Mouse (Mus musculus) mature B cell (primary cell): ENCODE data around the gene 9330182L06Rik.

Experiments
- in situ Hi-C: fragments of 300-500 bp; cut with MboI; formaldehyde crosslinking; loops from 2 replicates; pipeline ENCODE4 v1.14.3; 2019

Gene 9330182L06Rik

DNA sequence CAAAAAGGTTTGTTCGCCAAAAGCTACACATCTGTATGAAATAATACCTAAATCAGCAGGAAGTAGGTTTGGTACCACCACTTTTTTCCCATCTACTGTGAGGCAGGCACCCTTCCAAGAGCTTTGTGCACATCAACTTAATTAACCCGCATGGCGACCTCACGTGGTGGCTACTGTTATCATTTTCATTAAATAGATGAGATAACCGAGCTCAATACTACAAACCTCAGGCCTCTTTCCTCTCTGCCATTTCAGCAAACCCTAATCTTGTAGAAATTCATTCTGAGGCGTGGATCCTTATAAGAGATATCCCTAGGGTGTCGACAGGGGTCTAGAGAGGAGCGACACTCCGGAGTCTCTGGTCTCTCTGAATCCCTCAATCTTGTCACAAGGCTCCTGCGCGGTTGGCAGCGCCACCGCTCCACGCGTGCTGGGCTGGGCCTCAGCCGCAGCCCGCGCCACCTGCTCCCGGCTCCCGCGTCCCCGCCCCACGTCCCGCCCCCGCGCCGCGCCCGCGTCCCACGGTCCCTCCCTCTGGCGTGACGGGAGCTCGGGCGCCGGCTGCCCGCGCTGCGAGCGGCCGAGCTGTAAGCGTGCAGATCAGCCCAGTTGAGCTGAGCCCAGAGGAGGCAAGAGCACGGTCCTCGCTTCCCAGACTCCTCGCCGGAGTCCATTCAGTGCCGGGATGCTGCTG is at the start of gene 9330182L06Rik:
TSS of gene 9330182L06Rik (plus strand) at position 533 of the 694 bp plus-strand sequence.
- in situ Hi-C loops, result no loop called here

DNA sequence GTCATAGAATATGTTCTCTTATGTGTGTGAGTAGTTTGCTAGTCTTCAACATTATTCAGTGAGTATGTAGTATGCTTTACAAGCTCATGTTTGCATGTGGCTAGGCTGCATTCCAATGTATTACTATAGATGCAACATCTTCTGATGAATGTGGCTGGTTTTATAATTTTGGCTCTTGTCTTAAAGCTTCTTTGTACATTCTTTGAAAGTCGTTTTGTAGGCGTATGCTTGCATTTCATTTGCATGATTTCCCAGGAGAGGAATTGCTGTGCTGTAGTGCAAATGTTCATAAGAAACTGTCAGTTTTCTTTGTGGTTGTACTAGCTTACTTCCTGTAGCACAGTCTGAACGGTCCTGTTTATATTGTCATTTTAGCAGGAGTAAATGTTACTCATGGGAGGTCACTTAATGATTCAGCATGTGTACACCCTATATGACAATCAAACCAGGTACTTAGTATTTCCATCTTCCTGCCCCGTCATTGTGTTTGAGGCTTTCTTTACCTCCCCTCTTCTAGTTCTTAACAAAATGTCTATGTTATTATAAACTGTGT is 38.4 kb upstream of the 9330182L06Rik start:
- in situ Hi-C loops, result no loop called here

- in situ Hi-C loops, result no loop called here
These were observed 1.6 kb upstream of the 9330182L06Rik start for GRCm38 (mm10) chr5:9264361-9264760.

GRCm38 (mm10) chr5:9266280-9266923 is 484 bp downstream of the 9330182L06Rik start:
- in situ Hi-C loops, result no loop called here

DNA sequence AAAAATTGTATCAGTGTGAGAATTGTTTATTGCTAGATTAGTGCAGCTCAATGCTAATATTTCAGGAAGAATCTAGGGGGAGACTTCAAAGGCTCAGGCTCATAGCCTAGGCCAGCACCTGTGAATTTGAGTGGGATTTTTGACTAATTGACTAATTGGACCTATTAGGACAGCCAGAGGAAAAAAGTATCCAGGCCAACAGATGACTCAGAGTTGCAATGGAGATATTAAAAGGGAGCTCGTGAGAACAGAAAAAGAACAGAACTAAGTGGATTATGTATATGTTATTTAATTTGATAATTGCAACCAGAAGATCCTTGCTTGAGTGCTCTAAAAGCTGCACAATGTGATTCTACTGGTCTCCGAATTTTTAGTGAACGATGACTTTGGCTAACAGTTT is 3.7 kb downstream of the 9330182L06Rik start:
- in situ Hi-C loops, result no loop called here

DNA sequence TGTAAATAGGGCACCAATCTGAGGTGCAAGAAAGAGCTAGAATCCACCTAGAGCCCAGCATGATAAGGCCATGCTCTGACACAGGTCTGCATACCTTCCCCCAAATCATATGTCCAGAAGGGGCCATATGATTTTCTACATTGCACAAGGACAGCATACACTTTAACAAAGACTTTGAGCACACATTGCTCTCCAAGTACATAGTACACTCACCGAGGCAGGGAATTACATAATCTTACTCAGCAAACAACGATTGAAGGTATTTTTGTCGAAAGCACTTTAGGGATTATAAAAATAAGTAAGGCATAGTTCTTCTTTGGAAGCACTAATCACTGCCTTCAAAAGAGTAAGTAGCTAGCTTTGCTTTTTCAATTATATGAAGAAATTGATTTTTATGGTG is 7.1 kb downstream of the 9330182L06Rik start:
- in situ Hi-C loops, result no loop called here

DNA sequence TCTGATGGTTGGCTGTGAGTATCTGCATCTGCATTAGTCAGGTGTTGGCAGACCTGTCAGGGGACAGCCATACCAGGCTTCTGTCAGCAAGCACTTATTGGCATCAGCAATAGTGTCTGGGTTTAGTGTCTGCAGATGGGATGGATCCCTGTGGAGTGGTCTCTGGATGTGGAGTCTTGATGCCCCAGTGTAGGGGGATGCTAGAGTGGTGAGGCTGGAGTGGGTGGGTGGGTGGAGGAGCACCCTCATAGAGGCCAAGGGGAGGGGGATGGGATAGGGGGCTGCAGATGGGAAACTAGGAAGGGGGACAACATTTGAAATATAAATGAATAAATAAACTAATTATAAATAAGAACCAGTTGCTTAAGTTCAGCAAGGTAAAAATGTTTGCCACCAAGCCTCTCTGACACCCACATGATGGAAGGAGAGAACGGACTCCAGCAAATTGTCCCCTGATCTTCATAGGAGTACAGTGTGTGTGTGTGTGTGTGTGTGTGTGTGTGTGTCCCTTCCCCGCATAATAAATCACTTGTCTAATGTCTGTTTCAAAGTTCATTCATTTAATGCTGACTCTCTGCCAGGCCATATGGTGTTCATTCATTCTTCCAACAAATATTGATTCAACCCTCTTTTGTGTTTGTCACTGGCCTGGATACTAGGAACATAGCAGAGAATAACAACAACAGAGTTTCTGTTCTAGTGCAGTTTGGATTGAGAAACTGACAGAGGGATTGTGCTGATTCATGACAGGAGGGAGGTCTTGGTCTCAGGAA is 30.0 kb downstream of the 9330182L06Rik start:
- in situ Hi-C loops, result no loop called here

GRCm38 (mm10) chr5:9296550-9296928 is 30.6 kb downstream of the 9330182L06Rik start:
- in situ Hi-C loops, result no loop called here

DNA sequence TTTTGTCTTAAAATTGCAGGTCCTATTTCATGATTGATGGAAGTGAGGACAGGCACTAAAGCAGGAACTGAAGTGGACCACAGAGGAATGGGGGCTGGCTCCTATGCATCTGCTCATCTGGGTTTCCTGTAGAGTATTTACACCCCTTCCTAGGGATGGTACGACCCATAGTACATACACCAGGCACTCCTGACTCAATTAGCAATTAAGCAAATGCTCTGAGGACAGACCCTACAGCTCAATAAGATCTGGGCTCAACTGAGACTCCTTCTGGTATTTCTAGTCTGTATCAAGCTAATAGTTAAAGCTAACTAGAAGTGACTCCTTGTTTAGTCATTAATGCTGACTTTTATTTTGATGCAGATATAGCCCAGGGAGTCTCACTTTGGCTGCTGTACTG is 60.9 kb downstream of the 9330182L06Rik start:
- in situ Hi-C loops, result no loop called here

DNA sequence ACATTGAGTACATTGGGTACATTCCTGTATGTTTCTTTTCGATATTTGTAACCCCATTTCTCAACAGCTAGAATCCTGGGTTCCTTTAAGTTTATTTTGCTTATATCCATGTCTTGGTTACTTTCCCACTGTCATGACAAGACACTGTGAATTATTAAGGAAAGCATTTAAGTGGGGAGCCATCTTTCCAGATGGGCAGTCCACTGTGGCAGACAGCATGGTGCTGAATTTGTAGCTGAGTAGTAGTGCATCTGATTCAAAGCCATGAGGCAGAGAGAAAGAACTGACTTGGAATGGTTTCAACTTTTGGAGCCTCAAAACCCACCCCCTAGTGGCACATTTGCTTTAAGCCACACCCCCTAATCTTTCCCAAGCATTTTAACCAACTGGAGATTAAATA is 61.6 kb downstream of the 9330182L06Rik start:
- in situ Hi-C loops, result no loop called here

DNA sequence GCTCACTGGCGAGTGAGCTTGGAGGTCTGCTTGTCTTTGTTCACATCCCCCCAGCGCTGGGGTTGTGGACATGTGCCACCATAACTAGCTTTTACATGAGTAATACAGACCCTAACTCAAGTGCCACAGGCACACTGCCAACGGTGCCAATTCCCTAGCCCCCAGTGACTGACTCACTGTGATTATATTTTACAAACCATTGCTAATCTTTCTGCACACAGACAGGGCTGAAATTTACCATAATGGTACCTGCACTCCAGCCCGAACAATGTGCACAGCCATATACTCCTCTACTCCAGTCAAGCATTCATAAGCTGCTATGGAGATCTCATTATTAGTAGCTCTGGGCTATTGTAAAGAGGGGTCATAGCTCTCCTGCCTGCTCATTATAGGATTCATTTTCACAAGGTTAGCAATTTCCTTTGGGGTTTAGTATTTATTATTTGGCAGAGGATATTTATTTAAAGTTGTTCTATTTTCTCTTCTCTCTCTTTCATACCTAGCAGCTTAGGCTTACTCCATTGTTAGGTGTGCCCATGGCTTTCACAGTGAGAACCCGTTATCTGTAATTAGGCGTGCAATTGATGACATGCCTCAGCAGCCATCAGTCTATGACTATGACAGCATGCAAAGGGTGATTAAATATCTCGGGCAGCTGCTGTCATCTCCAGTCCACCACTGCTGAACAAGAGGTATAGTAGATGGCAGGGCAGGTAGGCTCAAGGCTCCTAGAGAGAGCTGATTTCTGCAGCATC is 73.0 kb downstream of the 9330182L06Rik start:
- in situ Hi-C loops, result no loop called here

DNA sequence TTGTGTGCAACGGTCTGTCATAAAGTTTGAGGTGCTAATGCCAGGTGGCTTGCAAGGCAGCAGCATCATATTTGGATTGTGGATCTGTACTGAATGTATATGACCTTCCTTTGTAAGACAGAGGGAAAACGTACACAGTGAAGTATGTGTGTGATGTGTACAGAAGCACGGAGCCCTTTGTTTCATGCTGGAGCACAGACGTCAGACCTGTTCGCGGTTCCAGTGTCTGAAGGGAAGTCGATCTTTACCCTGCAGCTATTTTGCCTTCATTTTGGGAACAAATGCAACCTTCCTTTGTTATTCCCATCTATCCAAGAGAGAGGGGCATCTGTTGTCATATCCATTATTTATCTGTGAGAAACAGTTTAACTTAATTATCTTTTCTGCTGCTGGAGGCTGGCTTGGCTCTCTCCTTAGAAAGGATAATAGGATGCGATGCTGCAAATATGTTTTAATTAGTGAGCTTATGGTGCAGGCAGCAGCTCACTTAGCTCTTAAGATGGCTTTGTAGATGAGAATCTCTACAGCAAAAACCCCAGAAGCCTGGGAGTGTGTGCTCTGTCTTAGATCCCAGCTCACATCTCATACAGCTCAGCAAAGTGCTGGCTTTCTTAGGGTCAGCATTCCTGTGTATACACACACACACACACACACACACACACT is 73.7 kb downstream of the 9330182L06Rik start:
- in situ Hi-C loops, result no loop called here

DNA sequence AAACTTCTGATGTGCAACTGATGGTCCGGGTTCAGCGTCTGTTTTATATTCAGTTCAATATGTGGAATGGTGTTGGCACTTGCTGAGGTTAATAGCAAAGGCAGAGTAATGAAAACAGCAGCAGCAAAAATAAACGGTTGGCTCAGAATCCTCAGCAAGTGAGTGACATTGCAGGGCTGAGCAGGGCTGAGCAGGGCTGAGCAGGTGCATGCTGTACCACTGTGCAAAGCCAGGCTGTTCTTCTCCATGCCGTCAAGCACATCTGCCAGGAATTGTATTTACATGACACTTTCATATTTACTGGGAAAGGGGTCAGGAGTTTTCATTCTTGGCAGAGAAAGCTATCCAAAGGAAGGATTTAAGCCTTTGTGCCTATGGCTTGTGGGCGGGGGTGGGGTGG is 78.7 kb downstream of the 9330182L06Rik start:
- in situ Hi-C loops, result no loop called here

DNA sequence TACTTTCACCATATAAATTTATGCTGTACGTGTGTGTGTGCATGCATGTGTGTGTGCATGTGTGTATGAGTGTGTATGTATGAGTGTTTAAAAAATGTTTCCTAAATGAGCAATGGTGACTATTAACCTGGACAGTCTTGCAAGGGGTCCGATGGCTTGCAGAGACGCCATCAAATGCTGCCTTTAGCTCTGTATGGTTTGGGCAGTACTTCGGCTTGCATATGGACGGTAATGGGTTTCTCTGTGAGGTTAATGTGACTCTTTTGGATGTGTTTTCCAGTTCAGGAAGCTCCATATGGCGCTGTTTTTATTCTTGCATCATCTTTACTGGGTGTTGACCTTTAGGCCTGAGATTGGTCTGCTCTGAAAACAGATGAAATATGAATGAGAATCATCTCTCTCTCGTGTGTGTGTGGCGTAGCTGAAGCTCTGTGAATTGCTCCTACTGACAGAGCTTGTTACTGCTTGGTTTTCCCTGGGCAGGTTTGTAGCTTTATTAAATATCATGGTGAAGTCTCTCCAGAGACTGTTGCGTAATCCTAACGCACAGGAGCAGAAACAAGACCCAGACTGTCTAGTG is 79.2 kb downstream of the 9330182L06Rik start:
- in situ Hi-C loops, result no loop called here

GRCm38 (mm10) chr5:9345625-9346024 is 79.7 kb downstream of the 9330182L06Rik start:
- in situ Hi-C loops, result no loop called here

- in situ Hi-C loops, result no loop called here
These were observed 80.6 kb downstream of the 9330182L06Rik start for GRCm38 (mm10) chr5:9346510-9346909.

- in situ Hi-C loops, result no loop called here
These were observed 86.2 kb downstream of the 9330182L06Rik start for GRCm38 (mm10) chr5:9352163-9352562.

- in situ Hi-C loops, result no loop called here
These were observed 86.7 kb downstream of the 9330182L06Rik start for GRCm38 (mm10) chr5:9352646-9353045.

- in situ Hi-C loops, result no loop called here
These were observed 88.3 kb downstream of the 9330182L06Rik start for GRCm38 (mm10) chr5:9354257-9354656.

DNA sequence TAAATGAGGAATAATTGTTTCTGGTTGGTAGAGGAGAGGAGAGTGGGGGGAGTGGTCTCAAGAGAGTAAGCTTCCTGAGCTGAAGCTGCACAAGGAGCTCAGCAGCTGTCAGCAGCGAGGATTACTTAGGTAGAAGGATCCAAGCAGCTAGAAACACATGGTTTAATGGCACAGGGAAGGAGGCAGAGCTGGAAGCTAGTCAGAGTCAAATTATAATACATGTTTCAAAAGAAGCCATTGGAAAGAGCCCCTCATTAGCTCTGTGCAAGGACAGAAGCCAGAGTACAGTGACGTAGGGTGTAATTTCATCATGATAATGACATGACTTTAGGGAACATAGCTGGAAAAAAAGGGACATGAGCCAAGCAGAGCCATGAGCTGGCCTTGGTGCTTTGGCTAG is 92.2 kb downstream of the 9330182L06Rik start:
- in situ Hi-C loops, result no loop called here
